Mouse (Mus musculus): Measurements from ENCODE around the gene Cpa2. TPM values are rescaled to one million over a fixed set of nuclear protein-coding genes. Genes with fewer than 3 reads are reported as not detected.

Cpa2 gene
- 0.04 and 0.05 TPM in 2 replicates for polyA plus RNA-seq (2012)

GRCm38 (mm10) chr6:30541009-30541799 lies at the start of gene Cpa2:
Cpa2 (plus strand) TSS chr6:30541582.

GRCm38 (mm10) chr6:30509265-30510239 lies 31.8 kb upstream of the Cpa2 start, which contains the start of the genes Tmem209 and Ssmem1:
Tmem209 (minus strand) TSS chr6:30509783.
Ssmem1 (plus strand) TSS chr6:30509849.

GRCm38 (mm10) chr6:30568069-30568468 lies 26.7 kb downstream of the Cpa2 start, which contains the start of gene Cpa4:
Cpa4 (plus strand) TSS chr6:30568369.

GRCm38 (mm10) chr6:30610710-30611109 lies 69.3 kb downstream of the Cpa2 start, which contains the start of gene Cpa5:
Cpa5 (plus strand) TSS chr6:30611010.

Other genes starting within 250 kb of the Cpa2 start
- gene Ube2h, start 237.0 kb upstream of the Cpa2 start, polyA plus RNA-seq (2012), result 21.8 and 30.2 TPM in 2 replicates
- gene Zc3hc1, start 150.6 kb upstream of the Cpa2 start, polyA plus RNA-seq (2012), result 69.3 and 81.0 TPM in 2 replicates
- 15.1 and 15.6 TPM in 2 replicates for gene Klhdc10, start 139.7 kb upstream of the Cpa2 start, polyA plus RNA-seq (2012)
- gene Tmem209, start 31.8 kb upstream of the Cpa2 start, polyA plus RNA-seq (2012), result 2.4 and 3.0 TPM in 2 replicates
- gene Ssmem1, start 31.7 kb upstream of the Cpa2 start, polyA plus RNA-seq (2012), result not detected in 2 replicates
- not detected in 2 replicates for gene Cpa4, start 26.8 kb downstream of the Cpa2 start, polyA plus RNA-seq (2012)
- gene Cpa5, start 69.4 kb downstream of the Cpa2 start, polyA plus RNA-seq (2012), result not detected in 2 replicates
- not detected in 2 replicates for gene Cpa1, start 97.6 kb downstream of the Cpa2 start, polyA plus RNA-seq (2012)
- 22.8 and 27.7 TPM in 2 replicates for gene Cep41, start 152.2 kb downstream of the Cpa2 start, polyA plus RNA-seq (2012)
- gene Mest, start 182.0 kb downstream of the Cpa2 start, polyA plus RNA-seq (2012), result 0.02 and 0.24 TPM in 2 replicates